Mouse (Mus musculus) subcutaneous adipose tissue, adult 2 months (tissue): ENCODE results near the gene Gm4787. TPM values are rescaled to one million over a fixed set of nuclear protein-coding genes. Genes with fewer than 3 reads are reported as not detected.

Experiments used
- polyA plus RNA-seq: library from polyadenylated mRNA; depleted of rRNA; stranded (reverse); fragments of >200 nt; gene quantifications from 2 replicates; pipeline ENCODE4 v1.2.3, GENCODE M21; 2012; ENCODE audit warnings: low replicate concordance; rRNA removed

Gene Gm4787
- 0.33 and 0.60 TPM in 2 replicates for polyA plus RNA-seq

GRCm38 (mm10) chr12:81379364-81379763 lies at the start of gene Gm4787:
Gene Gm4787, minus strand, starts transcription at chr12:81379464.

DNA sequence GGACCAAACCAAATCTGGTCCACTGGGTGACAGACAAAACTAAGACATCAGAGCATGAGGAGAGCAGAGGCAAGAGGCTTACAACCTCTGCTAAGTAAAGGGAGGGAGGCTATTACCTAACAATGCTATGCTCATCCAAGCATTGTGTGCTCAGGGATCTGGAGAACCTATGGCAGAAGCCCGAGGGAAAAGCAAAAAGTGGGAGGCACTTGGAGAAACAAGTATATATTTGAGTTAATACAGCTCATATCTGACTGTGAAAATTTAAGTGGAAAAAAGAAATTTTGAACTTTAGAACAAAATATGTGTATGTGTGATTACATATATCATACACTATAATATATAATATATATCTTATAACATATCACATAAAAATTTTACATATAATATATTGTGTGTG lies 42.6 kb upstream of the Gm4787 start, which contains the start of gene Adam4:
TSS of gene Adam4 (minus strand) at position 101 of the 400 bp plus-strand sequence.

GRCm38 (mm10) chr12:81332875-81333421 lies 46.3 kb downstream of the Gm4787 start, which contains the start of gene Slc8a3:
Gene Slc8a3, minus strand, starts transcription at chr12:81333180.

Other genes with a start within 250 kb of the Gm4787 start
- 0.24 and 0.32 TPM in 2 replicates for gene Slc8a3, start 46.3 kb downstream of the Gm4787 start, polyA plus RNA-seq
- gene Adam4, start 42.5 kb upstream of the Gm4787 start, polyA plus RNA-seq = 0.23 and 0.45 TPM in 2 replicates
- gene Cox16, start 105.7 kb upstream of the Gm4787 start, polyA plus RNA-seq = 101 and 121 TPM in 2 replicates
- 12.8 and 18.4 TPM in 2 replicates for gene Gm20498, start 153.4 kb upstream of the Gm4787 start, polyA plus RNA-seq
- gene Synj2bp, start 153.4 kb upstream of the Gm4787 start, polyA plus RNA-seq = 35.0 and 38.6 TPM in 2 replicates
- 0.09 TPM in 1 of 2 replicates, not detected in the other for gene Adam21, start 189.0 kb upstream of the Gm4787 start, polyA plus RNA-seq
- 11.1 and 12.2 TPM in 2 replicates for gene Med6, start 215.5 kb upstream of the Gm4787 start, polyA plus RNA-seq